ENCODE assay signal across 15 mouse cellular contexts in the genomic region with DNA sequence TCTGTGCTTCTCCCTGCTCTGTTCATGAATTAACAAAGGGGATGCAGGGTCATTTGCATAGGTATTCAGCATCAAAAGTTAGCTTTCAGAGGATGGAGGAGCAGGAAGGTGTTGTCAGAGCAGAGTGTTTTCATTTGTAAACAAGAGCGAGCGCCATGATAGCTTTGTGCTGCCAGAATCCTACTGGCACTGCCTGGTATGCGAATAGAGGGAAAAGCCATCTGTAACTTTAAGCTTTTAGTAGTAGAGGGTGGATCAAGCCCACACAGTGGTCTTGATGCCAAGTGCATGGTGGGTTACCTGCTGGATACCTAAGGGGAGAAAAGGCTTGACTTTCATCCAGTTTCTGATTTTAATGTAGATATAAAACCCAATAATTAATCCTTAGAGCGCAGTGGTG.
"Had no signal": no experiment of that assay in that cellular context is flagged by ENCODE, and none has a peak within 500 bp of the region (broad histone marks: within the 10 kb centered on the region; RNA-seq: fewer than 3 reads in every experiment).

No protein-coding gene starts in this region.

- H3K27ac ChIP-seq: kidney, postnatal 0 days; layer of hippocampus, adult 2 months; limb, embryonic 15.5 days; liver, embryonic 12.5 days; macrophage; midbrain, embryonic 15.5 days; neural tube, embryonic 12.5 days; stomach, postnatal 0 days had no signal

- DNase-seq: kidney, postnatal 36 days; lung, embryonic 14.5 days; lung, postnatal 10 days; thymus, adult 18-20 months; thymus, postnatal 14 days had no signal

- H3K4me3 ChIP-seq: layer of hippocampus, adult 2 months; limb, embryonic 15.5 days; liver, embryonic 12.5 days; megakaryocyte, embryonic 14.5 days; midbrain, embryonic 15.5 days; neural tube, embryonic 12.5 days had no signal

- ATAC-seq: liver, embryonic 12.5 days; midbrain, embryonic 15.5 days had no signal

- H3K4me2 ChIP-seq: limb, embryonic 15.5 days; liver, embryonic 12.5 days; lung, embryonic 14.5 days; midbrain, embryonic 11.5 days; midbrain, embryonic 15.5 days; neural tube, embryonic 12.5 days had no signal

- H3K4me1 ChIP-seq: limb, embryonic 15.5 days; liver, embryonic 12.5 days; megakaryocyte, embryonic 14.5 days; midbrain, embryonic 15.5 days; neural tube, embryonic 12.5 days had no signal

- H3K27me3 ChIP-seq: limb, embryonic 15.5 days; liver, embryonic 12.5 days; midbrain, embryonic 15.5 days; neural tube, embryonic 12.5 days had no signal

- H3K9ac ChIP-seq: limb, embryonic 15.5 days; liver, embryonic 12.5 days; lung, embryonic 14.5 days; midbrain, embryonic 15.5 days; neural tube, embryonic 12.5 days had no signal

- H3K9me3 ChIP-seq: limb, embryonic 15.5 days; liver, embryonic 12.5 days; midbrain, embryonic 15.5 days; neural tube, embryonic 12.5 days had no signal

- H3K36me3 ChIP-seq: limb, embryonic 15.5 days; liver, embryonic 12.5 days; midbrain, embryonic 15.5 days; neural tube, embryonic 12.5 days had no signal
